Mouse (Mus musculus) bone marrow, adult 2 months (tissue): Measurements from ENCODE around the gene Lonp2. TPM values are rescaled to one million over a fixed set of nuclear protein-coding genes. Genes with fewer than 3 reads are reported as not detected.

Source experiments
- H3K27ac ChIP-seq: fragments of 200-500 bp; 2 replicates; pipeline ENCODE4 v1.5.1; 2012; ENCODE audit warnings: low read depth, mild to moderate bottlenecking, control low read depth, inconsistent platforms, low read length; ENCODE audit not compliant: control insufficient read depth, poor library complexity, insufficient read depth
- H3K4me1 ChIP-seq: fragments of 200-500 bp; 2 replicates; pipeline ENCODE4 v1.6.1; 2011; ENCODE audit warnings: low read length; ENCODE audit not compliant: control insufficient read depth, insufficient read depth
- H3K4me3 ChIP-seq: fragments of 200-500 bp; replicated peaks from 2 replicates; pipeline ENCODE3; 2011; ENCODE audit warnings: mild to moderate bottlenecking, low read depth, low read length, control low read depth; ENCODE audit not compliant: control insufficient read depth
- CTCF ChIP-seq: fragments of 200-500 bp; IDR thresholded peaks from 2 replicates; pipeline ENCODE4 v1.5.1; 2011; ENCODE audit warnings: low read length, control low read depth; ENCODE audit not compliant: control insufficient read depth, insufficient read depth
- POLR2A ChIP-seq: fragments of 200-500 bp; IDR thresholded peaks from 2 replicates; pipeline ENCODE4 v1.6.1; 2011; ENCODE audit warnings: low read depth, mild to moderate bottlenecking, control low read depth, low read length, borderline replicate concordance; ENCODE audit not compliant: control insufficient read depth
- WGBS: fragments of 180-500 bp; shearing (Covaris S2); methylation state at CpG from one replicate; pipeline ENCODE4 v1.1.7; 2018; 5-methylcytosine and 5-hydroxymethylcytosine counted together
- polyA plus RNA-seq: library from polyadenylated mRNA; stranded (reverse); fragments of >200 nt; gene quantifications from 2 replicates; pipeline ENCODE4 v1.2.4, GENCODE M21; 2011; ENCODE audit warnings: low replicate concordance; ENCODE audit not compliant: missing spikeins, insufficient read depth, insufficient read length

The Lonp2 gene
- polyA plus RNA-seq, 1 experiment: 19.8 TPM

DNA sequence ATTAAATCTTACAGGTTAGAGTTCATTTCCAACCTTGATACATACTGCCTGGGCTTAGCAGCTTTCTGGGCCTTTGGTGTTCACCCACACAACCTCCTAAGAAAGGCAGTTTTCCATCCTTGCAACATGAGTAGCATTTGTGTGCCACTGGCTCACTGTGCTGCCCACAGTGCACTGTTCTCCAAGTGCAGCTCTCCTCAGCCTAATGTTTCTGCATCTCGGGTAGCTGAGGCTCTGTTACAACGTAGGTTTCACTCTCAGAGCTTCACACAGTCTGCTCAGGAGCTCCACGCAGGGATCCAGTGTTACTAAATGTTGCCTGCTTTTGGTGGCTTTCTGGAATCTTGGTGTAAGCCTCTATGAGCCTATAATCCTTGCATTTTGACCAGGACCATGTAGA lies 81.5 kb downstream of the Lonp2 start:
- 88% methylated on average over 3 of the region's 3 CpGs for WGBS

DNA sequence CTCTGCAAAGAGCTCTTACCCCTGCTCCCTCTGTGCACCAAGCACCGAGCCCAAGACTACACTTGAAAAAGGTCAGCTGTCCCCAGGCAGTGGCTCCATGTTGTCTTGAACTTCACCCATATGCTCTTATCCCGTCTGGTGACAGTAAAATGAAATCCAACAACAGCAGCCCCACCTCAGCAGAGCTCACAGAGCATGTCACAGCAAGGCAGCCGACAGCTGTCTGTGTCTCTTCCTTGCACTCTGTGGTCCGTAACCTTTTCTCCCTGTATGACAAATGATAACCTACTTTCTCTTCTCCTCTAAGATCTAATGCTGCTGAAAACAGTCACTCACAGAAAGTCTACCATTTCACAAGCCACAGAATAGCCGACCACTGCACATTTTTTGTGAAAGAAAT lies 82.9 kb downstream of the Lonp2 start:
- TF ChIP-seq POLR2A (no peak), CTCF (no peak)
- Histone ChIP-seq H3K4me3 (no peak overlapping the region), H3K4me1 (peaks cover 3% of the 10 kb centered on the region; the same call in 1 of the 2 replicates), H3K27ac (no peak overlapping the region)
- WGBS: 74% methylated on average over 5 of the region's 5 CpGs

More for the DNA sequence above, 81.5 kb downstream of the Lonp2 start:
- Histone ChIP-seq H3K27ac (no peak overlapping the region), H3K4me1 (peaks cover 3% of the 10 kb centered on the region; the same call in 1 of the 2 replicates), H3K4me3 (no peak overlapping the region)
- TF ChIP-seq CTCF (no peak), POLR2A (no peak)

DNA sequence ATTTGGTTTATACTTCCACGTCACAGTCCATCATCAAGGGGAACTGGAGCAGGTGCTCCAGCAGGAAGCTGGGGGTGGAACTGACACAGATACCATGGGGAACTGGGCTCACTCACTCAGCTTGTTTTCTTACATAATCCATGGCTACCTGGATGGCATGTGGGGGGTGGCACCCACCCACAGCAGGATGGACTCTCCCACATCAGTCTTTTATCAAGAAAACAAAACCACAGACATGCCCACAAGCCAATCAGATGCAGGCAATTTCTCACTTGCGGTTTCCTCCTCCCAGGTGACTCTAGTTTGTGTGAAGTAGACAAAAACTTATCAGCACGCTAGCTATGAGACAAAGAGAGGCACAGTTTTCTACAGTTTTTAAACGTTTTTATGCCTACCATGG lies 84.0 kb downstream of the Lonp2 start:
- TF ChIP-seq POLR2A: no peak
- TF ChIP-seq CTCF: no peak
- Histone ChIP-seq H3K4me1 (peaks cover 3% of the 10 kb centered on the region; the same call in 1 of the 2 replicates), H3K27ac (no peak overlapping the region), H3K4me3 (no peak overlapping the region)
- 8% methylated on average over 4 of the region's 4 CpGs for WGBS

DNA sequence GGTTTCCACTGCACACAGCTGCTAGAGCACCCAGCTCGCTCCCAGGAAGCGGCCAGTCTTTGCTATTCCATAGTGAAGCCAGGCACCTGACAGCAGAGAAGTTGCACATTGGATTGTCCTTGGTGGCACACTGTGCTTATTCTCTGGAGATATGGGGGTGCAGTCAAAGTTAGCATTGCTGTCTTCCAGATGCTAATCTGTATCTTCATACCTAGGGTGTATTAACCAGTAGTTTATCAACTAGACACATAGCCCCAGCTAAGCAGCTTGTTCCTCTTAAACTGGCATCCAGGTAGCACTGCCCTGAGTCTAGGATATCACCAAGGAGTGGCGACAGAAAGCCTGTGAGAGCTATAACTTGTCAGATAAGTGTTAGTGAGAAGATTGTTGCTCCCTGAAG lies 88.8 kb downstream of the Lonp2 start:
- H3K27ac ChIP-seq: no peak overlapping the region
- TF ChIP-seq POLR2A (no peak), CTCF (no peak)
- peaks cover 3% of the 10 kb centered on the region; the same call in 1 of the 2 replicates for H3K4me1 ChIP-seq
- no peak overlapping the region for H3K4me3 ChIP-seq
- 79% methylated on average over 3 of the region's 3 CpGs for WGBS

DNA sequence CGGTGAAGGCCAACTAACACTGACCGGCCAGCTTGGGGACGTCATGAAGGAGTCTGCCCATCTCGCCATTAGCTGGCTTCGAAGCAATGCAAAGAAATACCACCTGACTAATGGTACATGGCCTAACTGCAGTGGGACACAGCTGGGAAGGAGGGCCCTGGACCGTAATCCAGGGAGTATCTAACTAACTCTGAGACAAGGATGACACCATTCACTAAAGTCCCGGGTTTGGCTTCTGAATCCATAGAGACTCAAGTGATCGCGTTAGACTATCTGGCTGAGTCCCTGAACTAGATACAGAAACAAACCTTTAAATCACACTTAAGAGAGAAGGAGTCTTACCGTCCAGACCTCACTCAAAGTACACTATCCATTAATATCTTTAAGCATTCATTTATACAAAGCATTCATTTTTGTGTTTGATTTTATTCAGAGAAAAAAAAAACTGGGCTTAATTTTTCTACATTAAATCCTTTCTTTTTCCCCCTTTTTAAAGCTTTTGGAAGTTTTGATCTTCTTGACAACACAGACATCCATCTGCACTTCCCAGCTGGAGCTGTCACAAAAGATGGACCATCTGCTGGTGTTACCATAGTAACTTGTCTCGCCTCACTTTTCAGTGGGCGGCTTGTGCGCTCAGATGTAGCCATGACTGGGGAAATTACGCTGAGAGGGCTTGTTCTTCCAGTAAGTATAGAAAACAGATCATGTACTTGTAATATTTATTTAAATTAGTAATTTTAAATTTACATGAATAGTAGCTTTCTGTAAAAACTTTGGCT lies 89.8 kb downstream of the Lonp2 start:
- WGBS: 93% methylated on average over 14 of the region's 14 CpGs
- Histone ChIP-seq H3K4me3 (no peak overlapping the region), H3K4me1 (no peaks in the 10 kb centered on the region; the same call in 1 of the 2 replicates), H3K27ac (no peak overlapping the region)
- TF ChIP-seq CTCF (no peak), POLR2A (no peak)

DNA sequence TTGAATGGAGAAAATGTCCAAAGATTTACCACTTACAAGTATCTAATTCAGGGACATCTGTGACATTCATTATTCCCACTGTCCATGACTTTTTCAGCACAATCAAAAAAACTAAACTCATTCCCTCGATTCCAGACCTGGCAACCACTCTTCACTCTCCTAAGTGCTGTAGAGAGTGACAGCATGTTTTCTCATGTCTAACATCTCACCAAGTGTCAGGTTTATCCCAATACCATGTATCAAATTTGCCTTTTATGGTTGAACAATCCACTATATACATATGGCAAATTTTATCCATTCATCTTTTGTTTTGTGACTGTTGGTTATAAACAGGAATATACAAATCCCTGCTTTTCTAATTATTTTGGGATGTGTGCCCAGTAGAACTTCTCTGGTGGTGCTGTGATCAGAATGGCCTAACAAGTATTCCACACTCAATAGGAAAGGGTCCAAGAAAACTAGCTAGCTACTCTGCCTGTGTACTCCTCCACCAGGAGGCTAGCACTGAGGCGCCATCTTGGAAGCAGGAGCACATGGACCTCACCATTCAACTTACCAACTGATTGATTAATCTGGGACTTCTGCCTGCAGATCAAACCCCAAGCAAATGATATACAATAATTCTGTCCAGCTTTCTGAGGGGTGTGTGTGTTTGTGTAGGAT lies 94.6 kb downstream of the Lonp2 start:
- H3K4me3 ChIP-seq: no peak overlapping the region
- WGBS: 94% methylated on average over 2 of the region's 2 CpGs

DNA sequence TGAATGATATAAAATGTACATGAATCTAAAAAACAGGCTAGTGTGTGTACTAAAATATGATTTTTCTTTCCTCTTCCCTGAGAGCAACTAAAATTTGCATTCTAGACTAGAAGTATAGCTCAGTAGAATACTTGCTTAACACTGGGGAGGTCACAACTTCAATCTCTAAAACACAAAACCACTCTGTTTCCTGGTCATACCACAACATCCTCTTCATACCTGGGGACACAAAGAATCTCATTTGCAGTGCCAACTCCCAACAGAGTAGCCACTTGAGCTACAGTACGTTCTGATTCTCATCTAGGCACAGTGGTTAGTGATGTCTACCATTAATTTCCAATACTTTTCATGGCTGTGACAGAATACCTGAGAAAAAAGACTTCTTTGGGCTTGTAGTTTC lies 95.5 kb downstream of the Lonp2 start:
- Histone ChIP-seq H3K4me3 (no peak overlapping the region), H3K27ac (no peak overlapping the region), H3K4me1 (no peaks in the 10 kb centered on the region; the same call in 1 of the 2 replicates)
- TF ChIP-seq CTCF (no peak), POLR2A (no peak)
- WGBS: 12% methylated on average over 1 of the region's 1 CpGs

More for the DNA sequence above, 94.6 kb downstream of the Lonp2 start:
- TF ChIP-seq POLR2A: no peak
- TF ChIP-seq CTCF: no peak
- no peak overlapping the region for H3K27ac ChIP-seq
- no peaks in the 10 kb centered on the region; the same call in 1 of the 2 replicates for H3K4me1 ChIP-seq

DNA sequence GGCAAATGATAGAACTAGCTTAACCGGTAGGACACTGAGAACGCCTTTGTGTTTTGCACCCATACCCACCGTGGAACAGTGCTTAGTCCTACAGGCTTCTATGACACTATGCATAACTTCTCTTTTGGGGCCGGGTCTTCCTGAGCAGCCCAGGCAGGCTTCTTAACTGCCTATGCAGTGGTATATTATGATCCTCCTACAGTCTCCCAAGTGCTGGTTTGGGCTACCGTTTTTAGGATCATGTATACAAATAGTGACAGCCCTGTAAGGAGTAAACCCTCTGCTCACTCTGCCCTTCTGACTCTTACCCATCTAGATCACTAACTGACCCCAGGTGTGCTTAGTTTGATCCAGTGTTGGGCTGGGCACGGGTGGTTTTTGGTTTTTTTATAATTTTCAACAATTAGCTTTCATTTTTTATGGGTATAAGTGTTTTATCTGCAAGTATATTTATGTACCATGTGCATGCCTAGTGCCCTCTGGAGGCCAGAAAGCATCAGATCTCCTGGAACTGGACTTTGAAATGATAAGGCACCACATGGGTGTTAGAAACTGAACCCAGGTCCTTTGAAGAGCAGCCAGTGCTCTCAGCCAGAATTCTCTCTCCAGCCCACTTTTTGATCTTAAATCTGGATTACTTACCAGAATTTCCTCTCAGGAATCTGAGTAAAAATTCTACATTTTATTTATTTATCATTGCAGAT lies 97.1 kb downstream of the Lonp2 start:
- Histone ChIP-seq H3K27ac (no peak overlapping the region), H3K4me3 (no peak overlapping the region), H3K4me1 (no peaks in the 10 kb centered on the region; the same call in 1 of the 2 replicates)
- TF ChIP-seq POLR2A (no peak), CTCF (no peak)
- 79% methylated on average over 6 of the region's 6 CpGs for WGBS
